Mouse (Mus musculus): ENCODE data around the gene Plscr2. TPM values are rescaled to one million over a fixed set of nuclear protein-coding genes. Genes with fewer than 3 reads are reported as not detected.
A peak's percentile ranks its signal among the peaks of the same experiment; 100 is the strongest.

The Plscr2 gene
- polyA plus RNA-seq, 1 experiment from 2014 or later, result 11.3 TPM

GRCm38 (mm10) chr9:92270927-92271326 lies 4.5 kb upstream of the Plscr2 start:
- H3K4me3 ChIP-seq (ENCODE audit: low read length), result no peak overlapping the region
- no peak overlapping the region for H3K4me2 ChIP-seq (ENCODE audit: low read depth, low read length)
- H3K27me3 ChIP-seq (ENCODE audit: control insufficient read depth, insufficient read depth, low read length), result no peaks in the 10 kb centered on the region
- peak; percentile 47; the same call in 1 of the 2 replicates for ATAC-seq (replicated peaks; ENCODE audit: extremely low read depth, insufficient read depth, low FRiP score)
- peaks cover 9% of the 10 kb centered on the region for H3K36me3 ChIP-seq (ENCODE audit: control insufficient read depth, insufficient read depth)
- 30% methylated on average over 4 of the region's 4 CpGs for WGBS
- H3K4me1 ChIP-seq (ENCODE audit: control insufficient read depth, insufficient read depth, low read length), result peaks cover 21% of the 10 kb centered on the region
- no peak overlapping the region for H3K9ac ChIP-seq (ENCODE audit: low read length)
- peak overlapping the region; percentile 57; the same call in 1 of the 2 replicates for H3K27ac ChIP-seq (ENCODE audit: low read length)
- H3K9me3 ChIP-seq (replicated peaks; ENCODE audit: control insufficient read depth, low read length), result no peaks in the 10 kb centered on the region

GRCm38 (mm10) chr9:92272650-92273049 lies 2.8 kb upstream of the Plscr2 start:
- H3K27ac ChIP-seq (ENCODE audit: low read length), result no peak overlapping the region
- 88% methylated on average over 4 of the region's 4 CpGs for WGBS

GRCm38 (mm10) chr9:92273271-92273670 lies 2.1 kb upstream of the Plscr2 start:
- H3K4me1 ChIP-seq (ENCODE audit: control insufficient read depth, insufficient read depth, low read length), result peaks cover 22% of the 10 kb centered on the region
- no peak overlapping the region for H3K27ac ChIP-seq (ENCODE audit: low read length)
- no peak overlapping the region for H3K4me3 ChIP-seq (ENCODE audit: low read length)
- H3K27me3 ChIP-seq (ENCODE audit: control insufficient read depth, insufficient read depth, low read length), result no peaks in the 10 kb centered on the region
- no peak overlapping the region for H3K9ac ChIP-seq (ENCODE audit: low read length)
- no peak for ATAC-seq (replicated peaks; ENCODE audit: extremely low read depth, insufficient read depth, low FRiP score)
- H3K9me3 ChIP-seq (replicated peaks; ENCODE audit: control insufficient read depth, low read length), result no peaks in the 10 kb centered on the region
- WGBS, result 81% methylated on average over 2 of the region's 2 CpGs
- H3K36me3 ChIP-seq (ENCODE audit: control insufficient read depth, insufficient read depth), result peaks cover 9% of the 10 kb centered on the region
- no peak overlapping the region for H3K4me2 ChIP-seq (ENCODE audit: low read depth, low read length)

More at GRCm38 (mm10) chr9:92272650-92273049, 2.8 kb upstream of the Plscr2 start:
- no peaks in the 10 kb centered on the region for H3K27me3 ChIP-seq (ENCODE audit: control insufficient read depth, insufficient read depth, low read length)
- no peaks in the 10 kb centered on the region for H3K9me3 ChIP-seq (replicated peaks; ENCODE audit: control insufficient read depth, low read length)
- no peak overlapping the region for H3K4me3 ChIP-seq (ENCODE audit: low read length)
- peaks cover 22% of the 10 kb centered on the region for H3K4me1 ChIP-seq (ENCODE audit: control insufficient read depth, insufficient read depth, low read length)
- H3K4me2 ChIP-seq (ENCODE audit: low read depth, low read length), result no peak overlapping the region
- H3K9ac ChIP-seq (ENCODE audit: low read length), result no peak overlapping the region
- no peak for ATAC-seq (replicated peaks; ENCODE audit: extremely low read depth, insufficient read depth, low FRiP score)
- peaks cover 9% of the 10 kb centered on the region for H3K36me3 ChIP-seq (ENCODE audit: control insufficient read depth, insufficient read depth)

GRCm38 (mm10) chr9:92273956-92274762 lies 1.2 kb upstream of the Plscr2 start:
- Histone ChIP-seq H3K27ac (ENCODE audit: low read length) (peak overlapping the region; percentile 11; the same call in 1 of the 2 replicates), H3K4me2 (ENCODE audit: low read depth, low read length) (no peak overlapping the region), H3K4me3 (ENCODE audit: low read length) (no peak overlapping the region), H3K36me3 (ENCODE audit: control insufficient read depth, insufficient read depth) (peaks cover 9% of the 10 kb centered on the region), H3K9ac (ENCODE audit: low read length) (no peak overlapping the region), H3K27me3 (ENCODE audit: control insufficient read depth, insufficient read depth, low read length) (no peaks in the 10 kb centered on the region), H3K9me3 (replicated peaks; ENCODE audit: control insufficient read depth, low read length) (no peaks in the 10 kb centered on the region), H3K4me1 (ENCODE audit: control insufficient read depth, insufficient read depth, low read length) (peaks cover 22% of the 10 kb centered on the region)
- 53% methylated on average over 6 of the region's 6 CpGs for WGBS
- ATAC-seq (replicated peaks; ENCODE audit: extremely low read depth, insufficient read depth, low FRiP score), result no peak

GRCm38 (mm10) chr9:92276360-92276759 lies 958 bp downstream of the Plscr2 start:
- Histone ChIP-seq H3K9me3 (replicated peaks; ENCODE audit: control insufficient read depth, low read length) (no peaks in the 10 kb centered on the region), H3K36me3 (ENCODE audit: control insufficient read depth, insufficient read depth) (no peaks in the 10 kb centered on the region), H3K27ac (ENCODE audit: low read length) (peak overlapping the region; percentile 92), H3K4me2 (ENCODE audit: low read depth, low read length) (peak overlapping the region; percentile 61), H3K4me1 (ENCODE audit: control insufficient read depth, insufficient read depth, low read length) (peaks cover 16% of the 10 kb centered on the region), H3K9ac (ENCODE audit: low read length) (peak overlapping the region; percentile 71), H3K4me3 (ENCODE audit: low read length) (peak overlapping the region; percentile 51), H3K27me3 (ENCODE audit: control insufficient read depth, insufficient read depth, low read length) (no peaks in the 10 kb centered on the region)
- no peak for ATAC-seq (replicated peaks; ENCODE audit: extremely low read depth, insufficient read depth, low FRiP score)
- WGBS, result 24% methylated on average over 7 of the region's 7 CpGs

- ATAC-seq (replicated peaks; ENCODE audit: extremely low read depth, insufficient read depth, low FRiP score), result no peak
- Histone ChIP-seq H3K4me2 (ENCODE audit: low read depth, low read length) (no peak overlapping the region), H3K36me3 (ENCODE audit: control insufficient read depth, insufficient read depth) (no peaks in the 10 kb centered on the region), H3K9me3 (replicated peaks; ENCODE audit: control insufficient read depth, low read length) (no peaks in the 10 kb centered on the region), H3K4me3 (ENCODE audit: low read length) (no peak overlapping the region), H3K4me1 (ENCODE audit: control insufficient read depth, insufficient read depth, low read length) (peaks cover 6% of the 10 kb centered on the region; the same call in 1 of the 2 replicates), H3K9ac (ENCODE audit: low read length) (no peak overlapping the region), H3K27me3 (ENCODE audit: control insufficient read depth, insufficient read depth, low read length) (no peaks in the 10 kb centered on the region), H3K27ac (ENCODE audit: low read length) (no peak overlapping the region)
- 73% methylated on average over 1 of the region's 1 CpGs for WGBS
Measured at GRCm38 (mm10) chr9:92280048-92280447, 4.6 kb downstream of the Plscr2 start.

GRCm38 (mm10) chr9:92282563-92283171 lies 7.3 kb downstream of the Plscr2 start:
- H3K27ac ChIP-seq (ENCODE audit: low read length), result no peak overlapping the region
- no peak for ATAC-seq (replicated peaks; ENCODE audit: extremely low read depth, insufficient read depth, low FRiP score)
- 59% methylated on average over 7 of the region's 7 CpGs for WGBS
- no peak overlapping the region for H3K9ac ChIP-seq (ENCODE audit: low read length)
- peaks cover 2% of the 10 kb centered on the region; the same call in 1 of the 2 replicates for H3K36me3 ChIP-seq (ENCODE audit: control insufficient read depth, insufficient read depth)
- H3K4me3 ChIP-seq (ENCODE audit: low read length), result no peak overlapping the region
- no peaks in the 10 kb centered on the region for H3K27me3 ChIP-seq (ENCODE audit: control insufficient read depth, insufficient read depth, low read length)
- H3K4me2 ChIP-seq (ENCODE audit: low read depth, low read length), result no peak overlapping the region
- no peaks in the 10 kb centered on the region for H3K9me3 ChIP-seq (replicated peaks; ENCODE audit: control insufficient read depth, low read length)
- no peaks in the 10 kb centered on the region for H3K4me1 ChIP-seq (ENCODE audit: control insufficient read depth, insufficient read depth, low read length)

- Histone ChIP-seq H3K36me3 (ENCODE audit: control insufficient read depth, insufficient read depth) (peaks cover 5% of the 10 kb centered on the region), H3K4me2 (ENCODE audit: low read depth, low read length) (no peak overlapping the region), H3K9me3 (replicated peaks; ENCODE audit: control insufficient read depth, low read length) (no peaks in the 10 kb centered on the region), H3K9ac (ENCODE audit: low read length) (no peak overlapping the region), H3K4me3 (ENCODE audit: low read length) (no peak overlapping the region), H3K27me3 (ENCODE audit: control insufficient read depth, insufficient read depth, low read length) (no peaks in the 10 kb centered on the region), H3K27ac (ENCODE audit: low read length) (no peak overlapping the region), H3K4me1 (ENCODE audit: control insufficient read depth, insufficient read depth, low read length) (no peaks in the 10 kb centered on the region)
- WGBS, result 45% methylated on average over 3 of the region's 3 CpGs
- no peak for ATAC-seq (replicated peaks; ENCODE audit: extremely low read depth, insufficient read depth, low FRiP score)
Measured at GRCm38 (mm10) chr9:92289675-92290074, 14.3 kb downstream of the Plscr2 start.

GRCm38 (mm10) chr9:92292169-92292568 lies 16.8 kb downstream of the Plscr2 start:
- H3K4me2 ChIP-seq (ENCODE audit: low read depth, low read length), result no peak overlapping the region
- H3K27me3 ChIP-seq (ENCODE audit: control insufficient read depth, insufficient read depth, low read length), result no peaks in the 10 kb centered on the region
- H3K9ac ChIP-seq (ENCODE audit: low read length), result no peak overlapping the region
- 76% methylated on average over 2 of the region's 2 CpGs for WGBS
- no peak for ATAC-seq (replicated peaks; ENCODE audit: extremely low read depth, insufficient read depth, low FRiP score)
- H3K4me1 ChIP-seq (ENCODE audit: control insufficient read depth, insufficient read depth, low read length), result no peaks in the 10 kb centered on the region
- H3K9me3 ChIP-seq (replicated peaks; ENCODE audit: control insufficient read depth, low read length), result no peaks in the 10 kb centered on the region
- no peak overlapping the region for H3K27ac ChIP-seq (ENCODE audit: low read length)
- H3K36me3 ChIP-seq (ENCODE audit: control insufficient read depth, insufficient read depth), result peaks cover 5% of the 10 kb centered on the region
- no peak overlapping the region for H3K4me3 ChIP-seq (ENCODE audit: low read length)
